Mouse (Mus musculus) kidney, embryonic 14.5 days (tissue): ENCODE results near the gene Hoxa1. TPM values are rescaled to one million over a fixed set of nuclear protein-coding genes. Genes with fewer than 3 reads are reported as not detected.

Source experiments
- ATAC-seq: fragments of 200-750 bp; cut with Nextera tagmentation; 2 replicates; pipeline ENCODE4 v1.8.0; 2017; ENCODE audit warnings: moderate number of reproducible peaks, mild to moderate bottlenecking, moderate TSS enrichment, moderate library complexity; ENCODE audit not compliant: low FRiP score, low TSS enrichment
- H3K27ac ChIP-seq: fragments of 300-500 bp; sonication (generic); 2 replicates; pipeline ENCODE4 v1.5.1; 2014; ENCODE audit warnings: low read depth, mild to moderate bottlenecking, low read length, moderate library complexity, mixed read lengths
- H3K27me3 ChIP-seq: fragments of 300-500 bp; sonication (generic); 2 replicates; pipeline ENCODE4 v1.6.1; 2014; ENCODE audit warnings: mild to moderate bottlenecking, low read length; ENCODE audit not compliant: control insufficient read depth, insufficient read depth
- H3K36me3 ChIP-seq: fragments of 300-500 bp; sonication (generic); 2 replicates; pipeline ENCODE4 v1.6.1; 2014; ENCODE audit warnings: low read length, mixed read lengths; ENCODE audit not compliant: control insufficient read depth, insufficient read depth
- H3K4me1 ChIP-seq: fragments of 300-500 bp; sonication (generic); 2 replicates; pipeline ENCODE4 v1.6.1; 2014; ENCODE audit warnings: low read length, mixed read lengths; ENCODE audit not compliant: control insufficient read depth, insufficient read depth
- H3K4me2 ChIP-seq: fragments of 300-500 bp; sonication (generic); replicated peaks from 2 replicates; pipeline ENCODE4 v1.6.1; 2014; ENCODE audit warnings: low read depth, mild to moderate bottlenecking, low read length
- H3K4me3 ChIP-seq: fragments of 300-500 bp; sonication (generic); 2 replicates; pipeline ENCODE4 v1.5.1; 2014; ENCODE audit warnings: mild to moderate bottlenecking, low read length
- H3K9ac ChIP-seq: fragments of 300-500 bp; sonication (generic); 2 replicates; pipeline ENCODE4 v1.6.1; 2014; ENCODE audit warnings: low read depth, mild to moderate bottlenecking, low read length, moderate library complexity
- H3K9me3 ChIP-seq: fragments of 300-500 bp; sonication (generic); 2 replicates; pipeline ENCODE4 v1.6.1; 2016; ENCODE audit warnings: low read length; ENCODE audit not compliant: control insufficient read depth
- WGBS: fragments of 180-500 bp; shearing (Covaris S2); extraction: QIAGEN DNeasy Blood & Tissue Kit; methylation state at CpG from one replicate; pipeline ENCODE4 v1.1.7; 2014; 5-methylcytosine and 5-hydroxymethylcytosine counted together
- polyA plus RNA-seq: library from polyadenylated mRNA; unstranded; fragments of >200 nt; fragmentation: Nextera tagmentation; extraction: Ambion mirVana; gene quantifications from 2 replicates; pipeline ENCODE4 v1.2.1, GENCODE M21; 2014

Hoxa1 gene
- polyA plus RNA-seq, 1 experiment from 2014 or later = 0.64 TPM

GRCm38 (mm10) chr6:52166431-52167077 lies 8.4 kb upstream of the Hoxa1 start:
- Histone ChIP-seq H3K36me3 (peaks cover 15% of the 10 kb centered on the region; the same call in 1 of the 2 replicates), H3K4me3 (no peak overlapping the region; the same call in 1 of the 2 replicates), H3K9ac (peak overlapping the region; percentile 32; the same call in 1 of the 2 replicates), H3K4me2 (peak overlapping the region; percentile 19; the same call in 1 of the 2 replicates), H3K4me1 (peaks cover 88% of the 10 kb centered on the region), H3K9me3 (no peaks in the 10 kb centered on the region), H3K27ac (peak overlapping the region; percentile 90), H3K27me3 (no peaks in the 10 kb centered on the region; the same call in 1 of the 2 replicates)
- no peak for ATAC-seq
- 20% methylated on average over 4 of the region's 4 CpGs for WGBS

- Histone ChIP-seq H3K36me3 (peaks cover 10% of the 10 kb centered on the region; the same call in 1 of the 2 replicates), H3K27me3 (no peaks in the 10 kb centered on the region; the same call in 1 of the 2 replicates), H3K27ac (peak overlapping the region; percentile 88), H3K9me3 (no peaks in the 10 kb centered on the region), H3K4me2 (peak overlapping the region; percentile 76), H3K4me1 (peaks cover 85% of the 10 kb centered on the region), H3K9ac (peak overlapping the region; percentile 59), H3K4me3 (peak overlapping the region; percentile 38; the same call in 1 of the 2 replicates)
- no peak for ATAC-seq
- whole genome bisulfite sequencing = 5% methylated on average over 28 of the region's 28 CpGs
Measured at GRCm38 (mm10) chr6:52165441-52166370, 7.6 kb upstream of the Hoxa1 start.

GRCm38 (mm10) chr6:52164626-52165440 lies 6.7 kb upstream of the Hoxa1 start, which contains the start of gene Hoxa2:
Hoxa2 (minus strand) TSS chr6:52164831.
- Histone ChIP-seq H3K27me3 (no peaks in the 10 kb centered on the region; the same call in 1 of the 2 replicates), H3K4me3 (peak within 1 kb of the TSS; percentile 38), H3K9ac (peak within 1 kb of the TSS; percentile 72), H3K4me1 (peaks cover 85% of the 10 kb centered on the region), H3K9me3 (no peaks in the 10 kb centered on the region), H3K36me3 (peaks cover 2% of the 10 kb centered on the region; the same call in 1 of the 2 replicates), H3K27ac (peak within 1 kb of the TSS; percentile 88), H3K4me2 (peak within 1 kb of the TSS; percentile 76)
- 0 out of 2 replicates have a peak, but pooled peaks have one; percentile 15 for ATAC-seq
- under 1% methylated on average over 25 of the region's 25 CpGs for WGBS

GRCm38 (mm10) chr6:52164051-52164625 lies 6.0 kb upstream of the Hoxa1 start:
- Histone ChIP-seq H3K9ac (peak overlapping the region; percentile 72), H3K27ac (peak overlapping the region; percentile 88), H3K27me3 (no peaks in the 10 kb centered on the region; the same call in 1 of the 2 replicates), H3K4me3 (peak overlapping the region; percentile 38), H3K4me2 (peak overlapping the region; percentile 76), H3K36me3 (no peaks in the 10 kb centered on the region), H3K4me1 (peaks cover 87% of the 10 kb centered on the region), H3K9me3 (no peaks in the 10 kb centered on the region)
- ATAC-seq = no peak
- under 1% methylated on average over 38 of the region's 39 CpGs for WGBS

GRCm38 (mm10) chr6:52163366-52164031 lies 5.4 kb upstream of the Hoxa1 start:
- Histone ChIP-seq H3K9ac (peak overlapping the region; percentile 72), H3K9me3 (no peaks in the 10 kb centered on the region), H3K27ac (peak overlapping the region; percentile 88), H3K4me3 (peak overlapping the region; percentile 38), H3K36me3 (no peaks in the 10 kb centered on the region), H3K27me3 (no peaks in the 10 kb centered on the region; the same call in 1 of the 2 replicates), H3K4me2 (peak overlapping the region; percentile 76), H3K4me1 (peaks cover 86% of the 10 kb centered on the region)
- ATAC-seq = no peak
- 11% methylated on average over 17 of the region's 17 CpGs for WGBS

GRCm38 (mm10) chr6:52162611-52163365 lies 4.7 kb upstream of the Hoxa1 start:
- H3K9me3 ChIP-seq = no peaks in the 10 kb centered on the region
- WGBS = 26% methylated on average over 14 of the region's 14 CpGs
- peaks cover 79% of the 10 kb centered on the region for H3K4me1 ChIP-seq
- peak overlapping the region; percentile 72; the same call in 1 of the 2 replicates for H3K9ac ChIP-seq
- H3K27me3 ChIP-seq = no peaks in the 10 kb centered on the region; the same call in 1 of the 2 replicates
- no peak for ATAC-seq
- peak overlapping the region; percentile 76 for H3K4me2 ChIP-seq
- no peaks in the 10 kb centered on the region for H3K36me3 ChIP-seq
- peak overlapping the region; percentile 38 for H3K4me3 ChIP-seq
- H3K27ac ChIP-seq = peak overlapping the region; percentile 88; the same call in 1 of the 2 replicates

GRCm38 (mm10) chr6:52162093-52162380 lies 3.9 kb upstream of the Hoxa1 start:
- ATAC-seq = no peak
- Histone ChIP-seq H3K9me3 (no peaks in the 10 kb centered on the region), H3K27me3 (peaks cover 4% of the 10 kb centered on the region; the same call in 1 of the 2 replicates), H3K36me3 (no peaks in the 10 kb centered on the region), H3K27ac (no peak overlapping the region), H3K9ac (no peak overlapping the region), H3K4me1 (peaks cover 71% of the 10 kb centered on the region), H3K4me3 (no peak overlapping the region), H3K4me2 (no peak overlapping the region; the same call in 1 of the 2 replicates)
- WGBS = 25% methylated on average over 1 of the region's 1 CpGs
